Mouse (Mus musculus): ENCODE data around the gene Prkca.
"Not testable (repeated sequence)": the region's sequence is repeated elsewhere in the genome, so short reads cannot be mapped to it uniquely, and the experiment has no call there.

Gene Prkca

GRCm38 (mm10) chr11:108127908-108128307 is 215.8 kb downstream of the Prkca start:
- intact Hi-C loops (cut with DNase I): loop anchor here (2.0 to 5.0 kb wide), 2 partner anchors 96 to 251 kb away; no protein-coding TSS in a partner anchor

- intact Hi-C loops (cut with DNase I): no loop called here
Measured at GRCm38 (mm10) chr11:108122486-108122885, 221.2 kb downstream of the Prkca start.

GRCm38 (mm10) chr11:108120708-108121107 is 223.0 kb downstream of the Prkca start:
- intact Hi-C loops (cut with DNase I): no loop called here

GRCm38 (mm10) chr11:108119785-108120184 is 223.9 kb downstream of the Prkca start:
- intact Hi-C loops (cut with DNase I): no loop called here

- intact Hi-C loops (cut with DNase I): no loop called here
Measured at GRCm38 (mm10) chr11:108118814-108119213, 224.9 kb downstream of the Prkca start.

GRCm38 (mm10) chr11:108118221-108118620 is 225.5 kb downstream of the Prkca start:
- intact Hi-C loops (cut with DNase I): no loop called here

GRCm38 (mm10) chr11:108117360-108118050 is 226.2 kb downstream of the Prkca start:
- intact Hi-C loops (cut with DNase I): no loop called here

GRCm38 (mm10) chr11:108114091-108114490 is 229.6 kb downstream of the Prkca start:
- intact Hi-C loops (cut with DNase I): no loop called here

GRCm38 (mm10) chr11:108112437-108112836 is 231.3 kb downstream of the Prkca start:
- intact Hi-C loops (cut with DNase I): no loop called here

- intact Hi-C loops (cut with DNase I): no loop called here
Measured at GRCm38 (mm10) chr11:108104085-108104484, 239.6 kb downstream of the Prkca start.

GRCm38 (mm10) chr11:108101280-108101950 is 242.3 kb downstream of the Prkca start:
- intact Hi-C loops (cut with DNase I): no loop called here

GRCm38 (mm10) chr11:108098306-108098705 is 245.4 kb downstream of the Prkca start:
- intact Hi-C loops (cut with DNase I): no loop called here

- intact Hi-C loops (cut with DNase I): no loop called here
Measured at GRCm38 (mm10) chr11:108094796-108095195, 248.9 kb downstream of the Prkca start.

- intact Hi-C loops (cut with DNase I): no loop called here
Measured at GRCm38 (mm10) chr11:108093248-108093647, 250.5 kb downstream of the Prkca start.

GRCm38 (mm10) chr11:108091238-108091637 is 252.5 kb downstream of the Prkca start:
- intact Hi-C loops (cut with DNase I): no loop called here

- intact Hi-C loops (cut with DNase I): no loop called here
Measured at GRCm38 (mm10) chr11:108090706-108091105, 253.0 kb downstream of the Prkca start.

- intact Hi-C loops (cut with DNase I): no loop called here
Measured at GRCm38 (mm10) chr11:108088063-108088462, 255.7 kb downstream of the Prkca start.

GRCm38 (mm10) chr11:108087105-108087700 is 256.5 kb downstream of the Prkca start:
- intact Hi-C loops (cut with DNase I): not testable (repeated sequence)

GRCm38 (mm10) chr11:108082673-108083072 is 261.1 kb downstream of the Prkca start:
- intact Hi-C loops (cut with DNase I): no loop called here

- intact Hi-C loops (cut with DNase I): no loop called here
Measured at GRCm38 (mm10) chr11:108079946-108080650, 263.6 kb downstream of the Prkca start.

GRCm38 (mm10) chr11:108079454-108079853 is 264.3 kb downstream of the Prkca start:
- intact Hi-C loops (cut with DNase I): no loop called here

GRCm38 (mm10) chr11:108077514-108077913 is 266.2 kb downstream of the Prkca start:
- intact Hi-C loops (cut with DNase I): no loop called here

Data from adrenal gland (tissue).